Mouse (Mus musculus): ENCODE measurements around the gene Sez6.

GRCm38 (mm10) chr11:77906747-77907174 is 23.8 kb upstream of the Sez6 start:
- TF ChIP-seq TCF12 (IDR thresholded peaks at IDR 0.05; ENCODE audit: low read depth, low read length), result no peak
- no peak for TF ChIP-seq MEF2A (IDR thresholded peaks at IDR 0.05; ENCODE audit: borderline replicate concordance, low read depth, low read length)
- no peak for TF ChIP-seq CTCF (conservative IDR thresholded peaks at IDR 0.05 in 1 of 2, IDR thresholded peaks at IDR 0.05 in 1 of 2; ENCODE audit: low read depth in 2 of 2, low read length in 2 of 2)
- no peak for TF ChIP-seq USF1 (IDR thresholded peaks at IDR 0.05; ENCODE audit: low read depth, low read length)
